Mouse (Mus musculus): Measurements from ENCODE around the gene Abhd6.

- TF ChIP-seq CTCF (conservative IDR thresholded peaks at IDR 0.05; ENCODE audit: low read length): no peak
- no peak for TF ChIP-seq NANOG (IDR thresholded peaks at IDR 0.05; ENCODE audit: borderline replicate concordance, low read length)
- no peak for TF ChIP-seq POU5F1 (IDR thresholded peaks at IDR 0.05; ENCODE audit: borderline replicate concordance, low read length)
Observed at GRCm38 (mm10) chr14:7999030-7999429, 3.7 kb upstream of the Abhd6 start.
